Mouse (Mus musculus) heart, adult 2 months (tissue): ENCODE data around the gene Lsm12. TPM values are rescaled to one million over a fixed set of nuclear protein-coding genes. Genes with fewer than 3 reads are reported as not detected.
"Not testable (repeated sequence)": the region's sequence is repeated elsewhere in the genome, so short reads cannot be mapped to it uniquely, and the experiment has no call there.

Source experiments
- DNase-seq, 2 experiments: peaks; one replicate each; pipeline ENCODE4 v3.0.0; 2021
- H3K27ac ChIP-seq: fragments of 200-600 bp; 2 replicates; pipeline ENCODE4 v1.8.1; 2022
- H3K27me3 ChIP-seq: fragments of 200-500 bp; 2 replicates; pipeline ENCODE4 v1.6.1; 2012; ENCODE audit warnings: mild to moderate bottlenecking, low read length, inconsistent platforms, mixed read lengths; ENCODE audit not compliant: control insufficient read depth, insufficient read depth
- H3K36me3 ChIP-seq: fragments of 200-500 bp; 2 replicates; pipeline ENCODE4 v1.6.1; 2012; ENCODE audit warnings: low read length, inconsistent platforms; ENCODE audit not compliant: control insufficient read depth, insufficient read depth
- H3K4me1 ChIP-seq: fragments of 200-500 bp; 2 replicates; pipeline ENCODE4 v1.6.1; 2011; ENCODE audit warnings: low read length; ENCODE audit not compliant: control insufficient read depth, insufficient read depth
- H3K4me3 ChIP-seq: fragments of 200-600 bp; 2 replicates; pipeline ENCODE4 v1.8.1; 2022
- H3K79me2 ChIP-seq: fragments of 200-500 bp; replicated peaks from 2 replicates; pipeline ENCODE4 v1.6.1; 2012; ENCODE audit warnings: mild to moderate bottlenecking, inconsistent platforms, low read length, moderate library complexity, mixed read lengths; ENCODE audit not compliant: control insufficient read depth, insufficient read depth
- H3K9ac ChIP-seq: fragments of 200-500 bp; 2 replicates; pipeline ENCODE4 v1.6.1; 2012; ENCODE audit warnings: low read depth, mild to moderate bottlenecking, control low read depth, inconsistent platforms, low read length, mixed read lengths
- CTCF ChIP-seq: fragments of 200-600 bp; IDR thresholded peaks from 2 replicates; pipeline ENCODE4 v1.8.1; 2022; ENCODE audit warnings: antibody characterized with exemption, mild to moderate bottlenecking, moderate library complexity
- EP300 ChIP-seq: fragments of 200-500 bp; IDR thresholded peaks from 2 replicates; pipeline ENCODE4 v1.6.1; 2011; ENCODE audit warnings: low read depth, low read length, control low read depth; ENCODE audit not compliant: insufficient read depth
- POLR2A ChIP-seq: fragments of 200-500 bp; IDR thresholded peaks from 2 replicates; pipeline ENCODE4 v1.6.1; 2011; ENCODE audit warnings: mild to moderate bottlenecking, low read depth, low read length, control low read depth; ENCODE audit not compliant: insufficient read depth
- WGBS: fragments of 180-500 bp; shearing (Covaris S2); methylation state at CpG from one replicate; pipeline ENCODE4 v1.1.7; 2018; 5-methylcytosine and 5-hydroxymethylcytosine counted together
- intact Hi-C: fragments of 180-260 bp; cut with DNase I; formaldehyde crosslinking; loops from one replicate; pipeline ENCODE4 v1.15.1; 2025
- polyA plus RNA-seq: library from polyadenylated mRNA; depleted of rRNA; stranded (reverse); fragments of >200 nt; gene quantifications from 2 replicates; pipeline ENCODE4 v1.2.3, GENCODE M21; 2012
- total RNA-seq, 2 experiments: library from RNA; stranded (reverse); gene quantifications; 2 replicates each; pipeline ENCODE4 v1.2.3; 2021

Gene Lsm12
- total and polyA plus RNA-seq, 3 experiments, result 32.5 to 50.2 (median 49.4) TPM

DNA sequence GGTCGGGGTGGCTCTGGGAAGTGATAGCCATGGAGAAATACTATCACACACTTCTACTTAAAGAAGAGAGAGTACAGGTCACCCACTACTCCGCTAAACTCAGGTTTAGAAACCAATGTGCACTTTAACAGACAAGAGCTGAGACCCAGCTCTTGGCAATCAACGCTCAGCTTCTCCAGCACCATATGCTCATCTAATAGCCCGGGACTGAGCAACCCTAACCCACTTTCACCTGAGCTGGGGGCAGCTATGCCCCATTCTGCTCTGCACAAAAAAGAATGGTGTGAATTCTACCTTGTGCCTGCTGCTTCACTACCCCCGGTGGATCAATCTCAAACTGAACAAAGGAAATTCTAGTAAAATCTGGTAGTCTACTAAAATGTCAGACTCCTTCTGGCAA lies 17.6 kb downstream of the Lsm12 start:
- no peak for DNase-seq
- Histone ChIP-seq H3K9ac (no peak overlapping the region), H3K4me1 (peaks cover 3% of the 10 kb centered on the region), H3K27me3 (no peaks in the 10 kb centered on the region), H3K4me3 (no peak overlapping the region), H3K27ac (no peak overlapping the region), H3K79me2 (0 out of 2 replicates have a peak, but pooled peaks cover 1% of the 10 kb centered on the region), H3K36me3 (peaks cover 12% of the 10 kb centered on the region)
- TF ChIP-seq EP300 (no peak), POLR2A (no peak), CTCF (no peak)
- intact Hi-C loops, result no loop called here
- 83% methylated on average over 5 of the region's 5 CpGs for WGBS

DNA sequence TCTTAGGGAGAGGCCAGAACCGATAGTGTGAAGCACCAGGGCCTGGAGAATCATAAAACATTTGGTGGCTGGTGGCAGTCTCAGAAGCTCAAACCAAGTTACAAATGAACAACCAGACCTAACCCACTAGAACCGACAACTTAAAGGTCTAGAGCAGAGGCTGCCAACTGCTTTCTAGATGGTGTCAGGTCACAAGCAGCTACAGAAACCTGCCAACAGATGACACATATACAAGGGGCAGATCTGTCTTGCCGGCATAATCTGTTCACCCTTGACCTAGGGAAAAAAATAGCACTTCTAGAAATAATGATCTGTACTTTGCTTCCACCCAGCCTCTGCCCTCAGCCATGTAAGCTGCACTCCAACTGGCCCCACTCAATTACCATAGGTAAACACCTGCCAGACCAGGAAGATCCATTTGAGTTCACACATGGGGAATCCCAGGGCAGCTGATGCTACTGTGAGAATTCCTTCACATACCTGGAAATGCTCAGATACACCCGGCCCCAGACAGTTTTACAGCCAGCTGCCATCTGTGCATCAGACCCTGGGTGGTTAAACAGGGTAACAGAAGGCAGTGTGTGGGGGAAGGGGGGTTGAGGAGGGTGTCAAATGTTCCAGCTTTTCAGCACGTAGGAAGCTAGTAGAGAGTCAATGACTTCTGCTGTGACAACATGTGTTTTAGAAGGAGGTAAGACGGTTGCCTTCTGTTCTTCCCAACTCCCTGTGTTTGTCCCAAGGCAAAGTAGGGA lies 18.9 kb downstream of the Lsm12 start:
- Histone ChIP-seq H3K27me3 (no peaks in the 10 kb centered on the region), H3K4me1 (peaks cover 3% of the 10 kb centered on the region; the same call in 1 of the 2 replicates), H3K36me3 (peaks cover 7% of the 10 kb centered on the region), H3K9ac (no peak overlapping the region), H3K79me2 (0 out of 2 replicates have a peak, but pooled peaks cover 1% of the 10 kb centered on the region), H3K4me3 (no peak overlapping the region), H3K27ac (no peak overlapping the region)
- no peak for TF ChIP-seq CTCF
- TF ChIP-seq EP300, result no peak
- no peak for TF ChIP-seq POLR2A
- intact Hi-C loops, result no loop called here
- no peak for DNase-seq
- 45% methylated on average over 6 of the region's 6 CpGs for WGBS

DNA sequence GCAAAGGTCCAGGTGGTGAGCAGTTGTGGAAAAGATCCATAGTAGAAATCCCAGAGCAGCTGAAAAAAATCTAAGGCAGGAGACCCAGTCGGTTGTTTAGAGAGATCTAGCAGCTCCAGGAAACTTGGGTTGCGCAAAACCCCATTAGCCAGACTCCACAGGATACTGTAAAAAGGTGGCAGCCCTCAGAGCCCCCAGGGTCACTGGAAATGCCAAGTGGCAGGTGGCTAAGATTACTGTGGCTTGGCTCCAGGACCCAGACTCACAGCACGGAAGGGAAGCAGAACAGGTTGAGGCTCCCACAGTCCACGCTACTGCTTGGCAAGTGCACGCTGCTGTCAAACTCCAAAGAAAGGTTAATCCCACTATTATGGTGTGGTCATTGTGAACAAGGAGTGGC lies 25.3 kb downstream of the Lsm12 start:
- WGBS, result 75% methylated on average over 5 of the region's 5 CpGs
- DNase-seq, result no peak
- no peak overlapping the region for H3K27ac ChIP-seq
- H3K4me3 ChIP-seq, result no peak overlapping the region
- no peaks in the 10 kb centered on the region for H3K27me3 ChIP-seq
- H3K4me1 ChIP-seq, result peaks cover 4% of the 10 kb centered on the region
- no peak for TF ChIP-seq CTCF
- TF ChIP-seq EP300, result no peak
- TF ChIP-seq POLR2A, result no peak
- H3K36me3 ChIP-seq, result no peaks in the 10 kb centered on the region
- intact Hi-C loops, result loop anchor here (5.0 kb wide), 1 partner anchor 108 kb away; the partner anchor contains the start of gene Asb16
- no peaks in the 10 kb centered on the region for H3K79me2 ChIP-seq
- no peak overlapping the region for H3K9ac ChIP-seq

DNA sequence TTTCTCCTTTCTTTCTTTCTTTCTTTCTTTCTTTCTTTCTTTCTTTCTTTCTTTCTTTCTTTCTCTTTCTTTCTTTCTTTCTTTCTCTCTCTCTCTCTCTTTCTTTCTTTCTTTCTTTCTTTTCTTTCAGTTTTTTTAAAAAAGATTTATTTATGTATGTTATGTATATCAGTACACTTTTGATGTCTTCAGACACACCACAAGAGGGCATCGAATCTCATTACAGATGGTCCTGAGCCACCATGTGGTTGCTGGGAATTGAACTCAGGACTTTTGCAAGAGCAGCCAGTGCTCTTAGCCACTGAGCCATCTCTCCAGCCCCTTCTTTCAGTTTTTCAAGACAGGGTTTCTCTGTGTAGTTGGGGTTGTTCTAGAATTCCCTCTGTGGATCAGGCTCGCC lies 27.1 kb downstream of the Lsm12 start:
- not testable (repeated sequence) for H3K4me1 ChIP-seq, H3K4me3 ChIP-seq, H3K36me3 ChIP-seq, H3K27me3 ChIP-seq, H3K9ac ChIP-seq, DNase-seq, H3K79me2 ChIP-seq, H3K27ac ChIP-seq
- intact Hi-C loops, result loop anchor here (5.0 kb wide), 1 partner anchor 109 kb away; the partner anchor contains the start of gene Asb16
- WGBS, result 79% methylated on average over 2 of the region's 2 CpGs
- 0 out of 2 replicates have a peak, but pooled peaks have one; percentile 11 for TF ChIP-seq CTCF

DNA sequence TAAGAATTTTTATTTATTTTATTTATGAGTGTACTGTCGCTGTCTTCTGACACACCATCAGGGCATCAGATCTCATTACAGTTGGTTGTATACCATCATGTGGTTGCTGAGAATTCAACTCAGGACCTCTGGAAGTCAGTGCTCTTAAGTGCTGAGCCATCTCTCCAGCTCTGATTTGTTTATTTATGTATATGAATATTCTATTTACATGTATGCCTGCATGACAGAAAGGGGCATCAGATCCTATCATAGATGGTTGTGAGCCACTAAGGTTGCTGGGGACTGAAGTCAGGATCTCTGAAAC lies 28.4 kb downstream of the Lsm12 start:
- DNase-seq, result no peak
- Histone ChIP-seq H3K4me3 (no peak overlapping the region; the same call in 1 of the 2 replicates), H3K27ac (peak overlapping the region; percentile 77; the same call in 1 of the 2 replicates)

DNA sequence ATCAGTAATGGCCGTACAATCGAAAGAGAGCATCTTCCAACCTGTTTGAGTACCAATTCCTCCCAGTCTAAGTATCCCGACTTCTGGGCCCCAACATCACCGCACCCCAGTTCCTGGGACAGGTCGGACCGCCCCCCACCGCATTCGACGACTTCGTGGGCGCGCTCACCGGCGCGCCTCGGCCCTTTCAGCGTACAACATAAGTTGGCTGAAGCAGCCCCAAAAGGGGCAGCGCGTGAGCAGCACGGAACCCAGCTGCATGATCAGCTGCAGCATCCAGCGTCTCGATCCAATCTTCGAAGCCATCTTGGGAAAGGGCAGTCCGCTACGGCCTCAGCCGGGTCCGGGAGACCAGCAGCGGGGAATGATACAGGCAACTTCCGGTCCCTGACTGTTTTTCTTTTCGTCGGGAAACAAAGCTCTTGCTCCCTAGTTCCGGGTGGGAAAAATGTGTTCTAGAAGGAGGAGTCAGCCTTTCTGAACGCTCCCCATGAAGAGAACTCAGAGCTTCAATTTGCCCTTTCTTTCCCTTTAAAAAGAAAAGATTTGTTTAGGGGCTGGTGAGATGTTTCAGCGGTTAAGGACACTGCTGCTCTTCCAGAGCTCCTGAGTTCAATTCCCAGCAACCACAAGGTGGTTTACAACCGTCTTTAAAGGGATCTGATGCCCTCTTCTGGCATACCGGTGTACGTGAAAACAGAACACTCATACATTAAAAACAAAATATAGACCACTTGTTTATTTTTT lies 28.9 kb downstream of the Lsm12 start, which contains the start of gene Tmem101:
Tmem101 (minus strand) TSS at position 366 of the 747 bp plus-strand sequence.
- Histone ChIP-seq H3K27me3 (no peaks in the 10 kb centered on the region), H3K4me1 (peaks cover 4% of the 10 kb centered on the region), H3K27ac (peak within 1 kb of the TSS; percentile 77), H3K79me2 (no peaks in the 10 kb centered on the region), H3K4me3 (peak within 1 kb of the TSS; percentile 75), H3K9ac (peak within 1 kb of the TSS; percentile 87), H3K36me3 (no peaks in the 10 kb centered on the region)
- under 1% methylated on average over 37 of the region's 37 CpGs for WGBS
- DNase-seq, result peak; percentile 91 to 94
- intact Hi-C loops, result loop anchor here (2.0 to 5.0 kb wide), 2 partner anchors 29 to 111 kb away; partner anchors contain the start of genes Asb16 and Lsm12
- TF ChIP-seq POLR2A (peak; percentile 81), EP300 (peak; percentile 94), CTCF (peak; percentile 69)

More for the DNA sequence above, 28.4 kb downstream of the Lsm12 start:
- H3K4me1 ChIP-seq, result peaks cover 4% of the 10 kb centered on the region
- 3% methylated on average over 1 of the region's 1 CpGs for WGBS
- no peak for TF ChIP-seq POLR2A
- no peak for TF ChIP-seq CTCF
- no peak for TF ChIP-seq EP300
- H3K36me3 ChIP-seq, result no peaks in the 10 kb centered on the region
- intact Hi-C loops, result loop anchor here (2.0 to 5.0 kb wide), 2 partner anchors 28 to 111 kb away; partner anchors contain the start of genes Asb16 and Lsm12
- H3K9ac ChIP-seq, result no peak overlapping the region
- H3K27me3 ChIP-seq, result no peaks in the 10 kb centered on the region
- no peaks in the 10 kb centered on the region for H3K79me2 ChIP-seq
